Mouse (Mus musculus) adrenal gland, postnatal 10 days (tissue): ENCODE measurements around the gene Rps2. TPM values are rescaled to one million over a fixed set of nuclear protein-coding genes. Genes with fewer than 3 reads are reported as not detected.
"Not testable (repeated sequence)": the region's sequence is repeated elsewhere in the genome, so short reads cannot be mapped to it uniquely, and the experiment has no call there.

ENCODE experiments used
- DNase-seq: peaks from one replicate; pipeline ENCODE4 v3.0.0; 2021; ENCODE audit warnings: mixed read lengths
- total RNA-seq, 2 experiments: library from RNA; stranded (reverse); gene quantifications; 2 replicates each; pipeline ENCODE4 v1.2.3; 2021

The Rps2 gene
- total RNA-seq, 2 experiments from 2014 or later, result 785 to 825 TPM

DNA sequence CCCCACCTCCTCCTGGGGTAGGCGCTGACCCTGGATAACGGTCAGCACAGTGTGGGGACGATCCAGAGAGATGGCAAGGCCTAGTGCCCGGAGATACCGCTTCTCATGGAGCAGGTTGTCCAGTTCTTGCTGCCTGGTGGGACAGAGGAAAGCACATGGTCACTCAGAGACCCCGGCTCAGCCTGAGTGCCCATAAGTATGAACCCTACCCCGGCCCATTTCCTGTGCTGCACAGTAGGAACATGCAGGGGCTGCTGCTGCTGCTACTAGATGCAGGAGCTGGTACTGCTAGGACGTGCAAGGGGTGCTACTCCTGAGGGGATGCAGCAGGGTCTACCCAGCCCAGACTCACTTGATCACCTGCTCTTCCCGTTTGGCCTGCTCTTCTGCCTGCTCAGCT is 16.7 kb upstream of the Rps2 start:
- no peak for DNase-seq

DNA sequence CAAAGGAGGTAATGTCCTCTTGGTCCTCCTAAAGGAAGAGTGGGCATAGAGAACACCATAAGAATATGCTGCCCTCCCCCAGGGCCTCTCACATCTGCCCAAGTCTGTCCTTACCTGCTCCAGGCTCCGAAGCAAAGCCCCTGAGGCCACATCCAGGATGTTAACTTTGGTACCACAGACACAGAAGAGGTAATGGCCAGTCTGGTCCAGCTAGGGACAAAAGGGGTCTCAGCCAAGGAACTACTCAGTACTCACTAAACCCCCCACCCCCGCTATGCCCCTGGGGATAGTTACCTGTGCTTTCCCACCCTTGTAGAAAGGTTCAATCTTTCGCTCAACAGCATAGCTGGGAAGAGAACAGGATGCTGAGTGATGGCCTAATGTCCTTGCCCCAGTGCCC is 12.1 kb upstream of the Rps2 start:
- no peak for DNase-seq

DNA sequence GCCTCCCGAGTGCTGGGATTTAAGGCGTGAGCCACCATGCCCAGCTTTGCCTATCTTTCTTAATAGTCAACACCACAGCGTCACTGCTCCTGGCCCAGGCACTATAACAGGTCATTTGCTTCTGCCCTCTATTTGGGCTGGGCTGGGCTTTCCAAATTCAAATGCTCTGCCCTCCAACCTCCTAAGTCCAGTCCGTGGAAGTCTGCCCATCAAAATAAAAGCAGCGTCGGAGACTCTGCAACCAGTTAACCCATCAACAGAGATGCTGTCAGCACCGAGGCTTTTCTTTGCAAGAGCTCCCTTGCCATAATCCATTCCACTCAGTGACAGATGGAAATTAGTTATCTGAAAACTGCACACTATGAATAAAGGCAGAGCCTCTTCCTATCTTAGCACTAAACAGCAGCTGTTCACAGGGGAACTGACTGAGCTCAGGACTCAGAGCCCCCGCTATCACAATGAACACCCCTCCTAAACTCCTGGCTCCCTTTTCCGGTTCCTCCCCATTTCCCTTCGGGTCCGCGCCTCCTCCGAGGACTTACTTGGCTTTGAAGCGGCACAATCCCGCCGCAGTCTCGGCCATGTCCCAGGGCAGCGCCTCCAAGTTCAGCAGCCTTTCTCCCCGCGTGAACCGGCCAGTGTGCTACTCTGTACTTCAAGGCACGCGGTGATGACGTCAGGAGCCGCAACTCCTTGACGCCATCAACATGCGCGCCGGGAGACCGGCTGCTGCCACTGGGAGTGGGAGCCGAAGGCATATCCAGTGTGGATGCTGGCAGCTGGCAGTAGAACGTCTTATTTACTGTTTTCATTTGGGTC is 10.7 kb upstream of the Rps2 start, which contains the start of gene Tbl3:
Gene Tbl3 (minus strand): TSS at position 679 of the 819 bp plus-strand sequence.
- DNase-seq, result peak; percentile 97

DNA sequence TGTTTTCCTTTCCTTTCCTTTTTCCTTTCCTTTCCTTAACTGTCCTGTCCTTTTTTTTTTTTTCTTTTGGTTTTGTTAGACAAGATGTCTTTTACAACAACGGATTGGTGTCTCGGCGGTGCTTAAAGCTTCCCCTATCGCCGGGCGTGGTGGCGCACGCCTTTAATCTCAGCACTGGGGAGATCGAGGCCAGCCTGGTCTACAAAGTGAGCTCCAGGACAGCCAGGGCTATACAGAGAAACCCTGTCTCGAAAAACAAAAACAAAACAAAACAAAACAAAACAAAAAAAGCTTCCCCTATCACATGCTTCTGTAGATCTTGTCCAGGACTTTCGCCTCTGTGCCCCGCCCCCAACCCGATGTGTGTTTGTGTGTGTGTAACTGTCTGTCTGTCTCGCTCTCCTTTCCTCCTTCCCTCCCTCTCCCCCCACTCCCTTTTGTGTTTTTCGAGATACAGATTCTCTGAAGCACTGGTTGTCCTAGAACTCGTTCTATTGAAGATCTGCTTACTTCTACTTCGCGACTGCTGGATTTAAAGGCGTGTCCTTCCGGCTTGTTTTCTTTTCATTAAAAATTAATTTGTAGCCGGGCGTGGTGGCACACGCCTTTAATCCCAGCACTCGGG is 10.0 kb upstream of the Rps2 start:
- DNase-seq, result no peak

DNA sequence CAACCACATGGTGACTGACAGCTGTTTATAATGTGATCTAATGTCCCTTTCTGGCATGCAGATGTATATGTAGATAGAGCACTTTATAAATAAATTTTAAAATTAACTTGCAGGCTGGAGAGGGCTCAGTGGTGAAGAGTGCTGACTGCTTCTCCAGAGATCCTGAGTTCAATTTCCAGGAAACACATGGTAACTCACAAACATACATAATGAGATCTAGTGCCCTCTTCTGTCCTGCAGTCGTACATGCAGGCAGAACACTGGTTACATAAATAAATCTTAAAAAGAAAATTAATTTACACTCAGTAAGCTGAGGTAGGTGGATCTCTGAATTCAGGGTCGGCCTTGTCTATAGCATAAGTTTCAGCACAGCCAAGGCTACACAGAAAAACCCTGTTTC is 9.3 kb upstream of the Rps2 start:
- no peak for DNase-seq

DNA sequence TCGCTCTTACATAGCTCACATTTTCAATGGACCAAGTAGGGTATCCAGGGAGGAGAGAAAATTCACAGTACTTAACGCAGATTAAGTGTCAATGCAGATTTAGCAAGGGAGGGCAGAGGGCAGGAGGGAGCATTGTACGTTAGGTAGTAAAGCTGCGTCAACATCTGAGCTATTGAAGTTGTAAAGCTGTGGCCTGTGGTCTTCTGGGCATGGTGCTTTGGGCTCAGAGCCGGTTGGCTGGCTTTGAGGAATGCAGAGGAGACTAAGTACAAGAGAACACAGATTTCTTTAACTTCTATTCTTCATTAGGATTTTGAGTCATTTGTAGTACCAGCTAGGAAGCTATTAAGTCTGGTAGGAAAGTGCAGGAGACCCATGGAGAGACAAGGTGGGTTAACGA is 2.4 kb upstream of the Rps2 start:
- no peak for DNase-seq

DNA sequence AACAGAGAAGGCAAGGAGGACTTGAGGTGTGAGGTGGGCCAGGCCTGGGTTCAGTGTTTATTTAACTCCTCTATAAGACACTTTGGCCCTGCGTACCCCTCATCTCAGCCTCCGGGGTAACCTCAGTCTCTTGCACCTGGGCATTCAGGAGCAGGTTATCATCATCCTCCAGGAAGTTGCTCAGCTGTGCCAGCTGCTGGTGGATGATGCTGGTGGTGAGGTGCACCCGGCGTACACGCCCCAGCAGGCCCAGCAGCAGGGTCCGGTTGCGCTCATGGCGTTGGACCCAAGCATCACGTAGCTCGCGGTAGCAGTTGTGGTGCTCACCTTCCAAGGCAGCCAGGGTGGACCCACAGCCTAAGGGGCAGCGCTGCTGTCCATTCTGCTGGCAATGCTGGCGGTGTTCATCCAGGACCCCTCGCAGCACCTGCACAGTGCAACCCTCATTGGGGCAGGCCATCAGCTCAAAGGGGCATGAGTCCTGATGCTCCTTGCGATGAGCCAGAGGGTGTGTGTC is 1.7 kb upstream of the Rps2 start:
- DNase-seq, result no peak

DNA sequence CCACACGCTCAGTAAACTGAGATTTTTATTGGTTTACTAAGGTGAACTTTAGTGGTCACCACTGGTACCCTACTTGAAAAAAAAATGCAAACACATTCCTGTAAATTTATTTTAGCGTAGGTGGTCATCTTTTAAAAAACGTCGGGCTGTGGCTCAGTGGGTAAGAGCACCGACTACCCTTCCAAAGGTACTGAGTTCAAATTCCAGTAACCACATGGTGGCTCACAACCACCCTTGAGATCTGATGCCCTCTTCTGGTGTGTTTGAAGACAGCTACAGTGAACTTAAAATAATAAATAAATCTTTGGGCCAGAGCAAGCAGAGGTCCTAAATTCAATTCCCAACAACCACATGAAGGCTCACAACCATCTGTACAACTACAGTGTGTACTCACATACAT is 1.0 kb downstream of the Rps2 start:
- DNase-seq, result not testable (repeated sequence)

DNA sequence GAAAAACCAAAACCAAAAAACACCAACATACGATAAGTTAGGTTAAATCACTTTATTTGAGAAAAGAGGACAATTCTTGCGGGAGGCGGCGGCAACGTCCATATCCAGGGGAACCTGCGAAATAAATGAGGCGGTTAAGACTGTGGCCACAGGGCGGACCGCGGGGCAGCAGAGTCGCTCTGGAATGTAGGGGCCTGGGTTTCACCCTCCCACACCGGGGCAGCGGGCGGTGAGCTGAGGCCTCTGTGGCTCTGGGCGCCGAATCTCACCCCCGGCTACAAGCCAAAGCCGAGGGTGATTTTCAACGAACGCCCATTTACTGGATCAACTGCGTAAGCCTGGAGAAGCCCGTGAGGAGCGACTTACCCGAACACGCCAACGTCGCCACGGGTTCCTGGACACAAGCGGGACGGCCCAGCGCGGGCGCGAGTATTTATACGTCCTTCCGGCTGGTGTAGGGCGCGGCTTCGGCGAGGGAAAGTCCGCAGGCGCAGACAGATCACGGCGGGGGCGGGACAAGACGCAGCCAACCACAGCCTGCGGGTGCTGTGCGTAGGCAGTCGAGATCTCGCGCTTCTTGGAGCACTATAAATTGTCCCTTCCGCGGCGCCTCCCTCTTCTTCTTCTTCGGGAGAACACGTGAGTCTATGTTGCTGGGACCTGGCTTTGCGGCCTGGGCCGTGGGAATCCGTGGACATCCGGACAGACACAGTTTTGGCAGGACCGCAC is 1.7 kb downstream of the Rps2 start:
- peak; percentile 98 for DNase-seq

DNA sequence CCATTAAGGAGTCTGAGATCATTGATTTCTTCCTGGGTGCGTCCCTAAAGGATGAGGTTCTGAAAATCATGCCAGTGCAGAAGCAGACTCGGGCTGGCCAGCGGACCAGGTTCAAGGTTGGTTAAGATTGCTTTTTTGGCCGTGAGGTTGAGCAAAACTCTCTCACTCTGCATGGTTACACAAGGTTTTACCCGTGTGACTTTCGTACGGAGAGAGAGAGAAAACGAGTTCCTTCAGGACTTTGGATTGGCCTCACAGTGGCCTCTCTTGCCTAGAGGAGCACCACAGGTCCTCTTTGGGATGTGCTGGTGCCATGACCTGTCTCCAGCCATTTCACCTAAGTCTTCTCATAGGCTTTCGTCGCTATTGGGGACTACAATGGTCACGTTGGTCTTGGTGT is 2.7 kb downstream of the Rps2 start:
- DNase-seq, result not testable (repeated sequence)

DNA sequence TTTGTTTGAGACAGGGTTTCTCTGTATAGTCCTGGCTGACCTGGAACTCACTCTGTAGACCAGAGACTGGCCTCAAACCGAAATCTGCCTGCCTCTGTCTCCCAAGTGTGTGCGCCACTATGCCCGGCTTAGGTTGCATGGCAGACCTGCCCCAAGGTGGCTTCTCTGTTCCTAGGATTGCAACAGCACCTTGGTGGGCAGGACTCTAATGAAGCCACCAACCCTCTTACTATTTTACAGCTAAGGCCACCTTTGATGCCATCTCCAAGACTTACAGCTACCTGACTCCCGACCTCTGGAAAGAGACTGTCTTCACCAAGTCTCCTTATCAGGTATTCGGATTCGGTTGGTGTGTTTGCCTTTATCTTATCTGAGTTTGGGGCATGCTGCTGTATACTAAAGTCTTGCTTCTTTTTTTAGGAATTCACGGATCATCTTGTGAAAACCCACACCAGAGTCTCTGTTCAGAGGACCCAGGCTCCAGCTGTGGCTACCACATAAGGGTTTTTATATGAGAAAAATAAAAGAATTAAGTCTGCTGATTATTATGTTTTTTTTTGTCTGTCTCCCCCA is 3.6 kb downstream of the Rps2 start:
- not testable (repeated sequence) for DNase-seq

DNA sequence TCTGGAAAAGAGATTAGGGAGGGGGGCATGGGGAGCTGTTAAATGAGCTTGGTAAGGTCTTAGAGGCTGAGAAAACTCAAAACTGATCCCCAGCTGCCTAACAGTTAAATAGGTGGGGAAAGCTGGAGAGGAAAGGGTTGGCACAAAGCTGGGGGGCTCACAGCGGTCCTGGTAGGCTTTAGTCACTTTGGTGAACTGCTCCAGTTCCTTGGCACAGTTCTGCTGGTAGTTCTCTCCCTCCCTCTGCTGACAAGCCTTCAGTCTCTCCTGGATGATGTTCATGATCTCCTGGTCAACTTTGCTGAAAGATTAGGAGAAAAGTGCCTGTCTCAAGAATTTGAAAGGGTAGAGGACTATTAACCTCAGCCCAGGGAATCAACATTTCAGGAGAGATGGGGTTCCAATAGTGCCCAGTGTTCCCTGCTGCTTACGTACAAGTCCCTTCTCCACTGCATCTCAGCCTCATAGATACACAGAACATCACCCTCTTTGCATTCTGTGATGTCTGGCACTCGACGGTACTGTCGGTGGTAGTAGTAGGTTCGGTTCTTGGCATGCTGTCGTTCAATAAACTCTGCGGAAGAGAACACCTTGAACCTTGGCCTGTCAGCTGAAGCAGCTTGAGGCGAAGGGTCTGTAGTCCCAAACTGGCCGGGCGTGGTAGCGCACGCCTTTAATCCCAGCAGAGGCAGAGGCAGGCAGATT is 4.5 kb downstream of the Rps2 start:
- no peak for DNase-seq

DNA sequence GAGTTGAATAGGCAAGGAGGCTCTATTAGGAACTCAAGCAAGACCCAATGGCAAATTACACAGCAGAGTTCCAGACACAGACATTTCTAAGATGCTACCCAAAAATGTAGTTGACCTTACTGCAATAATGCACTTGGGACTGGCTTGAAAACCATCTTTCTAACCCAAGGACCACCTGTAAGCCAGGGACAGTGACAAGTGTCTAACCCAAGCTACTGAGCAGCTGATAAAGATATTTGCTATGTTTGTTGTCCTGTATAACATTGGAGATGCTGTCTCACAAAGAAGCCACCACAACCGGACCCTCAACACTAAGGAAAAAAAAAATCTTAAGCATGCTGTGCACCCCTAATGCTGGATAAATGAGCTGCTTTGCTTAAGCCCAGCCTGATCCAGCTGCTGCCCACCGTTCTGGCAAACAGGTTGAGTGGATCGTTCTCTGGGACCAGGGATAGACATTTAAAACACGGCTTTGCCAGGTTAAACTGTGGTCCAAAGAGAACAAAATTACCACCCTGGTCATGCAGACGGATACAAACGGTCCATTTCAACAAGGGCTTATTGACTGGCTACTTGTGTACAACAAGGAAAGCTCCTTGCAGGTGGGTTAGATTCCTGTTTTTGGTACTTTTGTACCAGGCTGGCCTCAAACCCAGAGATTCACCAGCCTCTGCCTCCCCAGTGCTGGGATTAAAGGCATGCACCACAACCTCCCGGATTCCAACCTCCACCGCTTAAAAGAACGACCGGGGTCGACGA is 5.4 kb downstream of the Rps2 start:
- DNase-seq, result no peak

DNA sequence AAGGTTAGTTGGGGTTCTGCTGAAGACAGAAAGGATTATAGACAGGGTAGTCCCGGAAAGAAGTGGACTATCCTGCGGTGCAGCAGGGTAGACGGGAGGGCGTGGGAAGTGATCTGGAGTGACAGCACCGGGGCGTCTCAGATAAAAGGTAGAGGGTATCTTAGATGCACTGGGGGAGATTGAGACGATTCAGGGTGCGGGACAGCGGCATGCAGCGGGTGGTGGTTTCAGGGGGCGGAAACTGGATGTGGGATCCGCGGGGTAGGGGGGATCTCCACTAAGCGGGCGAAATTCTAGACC is 5.9 kb downstream of the Rps2 start:
- no peak for DNase-seq

DNA sequence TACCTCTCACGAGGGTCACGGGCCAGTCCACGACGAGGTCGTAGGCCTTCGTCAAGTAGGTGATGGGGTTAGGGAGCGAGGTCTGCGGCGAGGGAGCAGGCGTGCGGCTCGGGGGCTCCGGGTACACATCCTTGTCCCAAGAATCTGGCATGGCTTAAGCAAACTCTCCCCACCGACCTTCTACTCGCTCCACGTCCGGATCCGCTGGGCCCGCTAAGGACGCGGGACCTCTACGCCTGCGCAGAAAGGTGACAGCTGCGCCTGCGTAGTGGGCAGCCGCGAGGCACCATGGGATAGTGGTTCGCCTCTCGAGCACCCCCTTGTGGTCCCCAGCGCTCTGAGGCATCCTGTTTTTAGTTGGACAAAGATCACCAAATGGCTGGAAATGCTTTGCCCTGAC is 6.3 kb downstream of the Rps2 start, which contains the start of gene Ndufb10:
Gene Ndufb10 (minus strand): TSS at position 295 of the 400 bp plus-strand sequence.
- DNase-seq, result peak; percentile 99

DNA sequence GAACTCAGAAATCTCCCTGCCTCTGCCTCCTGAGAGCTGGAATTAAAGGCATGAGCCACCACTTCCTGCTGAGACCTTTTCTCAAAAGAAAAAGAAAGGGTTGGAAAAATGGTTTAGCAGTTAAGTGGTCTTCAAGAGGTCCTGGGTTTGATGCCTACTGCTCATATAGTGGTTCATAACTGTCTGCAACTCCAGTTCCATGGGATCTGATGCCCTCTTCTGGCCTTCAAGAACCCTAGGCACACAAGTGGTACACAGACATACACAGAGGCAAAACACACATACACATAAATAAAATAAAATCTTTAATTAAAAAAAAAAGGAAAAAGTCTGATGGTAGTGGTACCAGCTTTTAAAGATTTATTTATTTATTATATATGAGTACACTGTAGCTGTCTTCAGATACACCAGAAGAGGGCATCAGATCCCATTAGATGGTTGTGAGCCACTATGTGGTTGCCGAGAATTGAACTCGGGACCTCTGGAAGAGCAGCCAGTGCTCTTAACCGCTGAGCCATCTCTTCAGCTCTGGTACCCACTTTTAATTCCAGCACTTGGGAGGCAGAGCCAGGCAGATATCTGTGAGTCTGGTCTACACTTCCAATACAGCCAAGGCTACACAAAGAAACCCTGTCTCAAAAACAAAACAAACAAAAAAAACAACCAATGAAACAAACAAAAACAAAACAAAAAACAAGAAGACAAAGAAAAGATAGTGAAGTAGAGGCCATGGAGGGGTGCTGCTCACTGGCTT is 7.9 kb downstream of the Rps2 start:
- DNase-seq, result no peak

DNA sequence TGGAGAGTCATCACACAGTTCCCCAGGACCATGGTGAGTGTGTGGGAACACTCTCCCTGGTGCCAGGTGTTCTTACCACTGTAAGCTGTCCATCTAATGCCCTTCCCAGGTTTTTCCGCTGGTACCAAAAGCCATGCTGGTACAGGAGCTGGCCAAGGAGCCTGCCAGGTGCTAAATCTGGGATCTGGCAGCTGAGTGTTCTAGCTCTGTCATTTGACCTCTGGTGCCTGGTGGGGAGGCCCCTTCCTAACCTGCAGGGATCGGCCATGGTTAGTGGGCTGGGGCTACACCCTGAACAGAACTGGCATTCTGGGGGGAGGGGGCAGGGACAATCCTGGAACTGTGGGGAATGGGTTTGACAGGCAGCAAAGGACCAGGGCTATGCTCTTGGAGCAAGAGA is 9.7 kb downstream of the Rps2 start, which contains the start of gene Rpl3l:
Gene Rpl3l (plus strand): TSS at position 203 of the 400 bp plus-strand sequence.
- DNase-seq, result no peak

DNA sequence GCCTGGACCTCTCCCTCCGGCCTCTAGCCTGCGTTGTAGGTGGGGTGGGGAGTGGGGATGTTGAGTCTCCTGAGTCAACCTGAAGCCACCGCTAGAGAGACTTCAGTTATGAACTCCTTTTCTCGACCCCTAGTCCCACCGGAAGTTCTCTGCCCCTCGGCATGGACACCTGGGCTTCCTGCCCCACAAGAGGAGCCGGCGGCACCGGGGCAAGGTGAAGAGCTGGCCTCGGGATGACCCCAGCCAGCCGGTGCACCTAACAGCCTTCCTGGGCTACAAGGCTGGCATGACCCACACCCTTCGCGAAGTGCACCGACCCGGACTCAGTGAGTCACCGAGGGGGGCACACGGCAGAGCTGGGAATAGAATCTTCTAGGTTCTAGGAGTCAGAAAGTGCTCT is 10.3 kb downstream of the Rps2 start:
- DNase-seq, result no peak

DNA sequence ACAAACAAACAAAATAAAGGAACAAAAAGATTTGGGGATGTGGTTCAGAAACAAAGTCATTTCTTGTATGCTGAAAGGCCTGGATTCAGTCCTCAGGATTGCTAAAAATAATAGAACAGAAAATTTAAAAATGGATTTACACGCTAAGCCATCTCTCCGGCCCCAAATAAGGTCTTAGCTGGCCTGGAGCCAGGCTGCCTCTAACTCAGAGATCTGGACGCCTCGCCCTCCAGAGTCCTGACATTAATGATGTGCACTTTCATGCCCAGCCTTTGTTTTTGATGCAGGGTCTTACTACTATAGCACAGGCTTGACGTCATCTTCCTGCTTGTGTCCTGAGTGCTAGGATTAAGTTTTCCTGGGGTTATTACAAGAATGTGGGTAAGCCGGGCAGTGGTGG is 11.2 kb downstream of the Rps2 start:
- no peak for DNase-seq

DNA sequence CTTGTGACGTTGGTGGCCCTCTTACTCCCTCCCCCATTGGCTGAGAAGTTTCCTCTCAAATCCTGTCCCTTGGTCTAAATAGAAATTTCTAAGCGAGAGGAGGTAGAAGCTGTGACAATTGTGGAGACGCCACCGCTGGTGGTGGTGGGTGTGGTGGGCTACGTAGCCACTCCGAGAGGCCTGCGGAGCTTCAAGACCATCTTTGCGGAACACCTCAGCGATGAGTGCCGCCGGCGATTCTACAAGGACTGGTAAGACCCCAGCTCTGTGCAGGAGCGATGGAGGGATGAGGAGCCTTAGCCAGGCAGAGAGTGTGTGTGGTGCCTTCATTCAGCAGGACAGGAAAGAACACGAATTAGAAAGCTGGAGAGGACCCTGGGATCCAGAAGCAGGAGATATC is 12.9 kb downstream of the Rps2 start:
- no peak for DNase-seq
